Mouse (Mus musculus) MEL (cell line): ENCODE measurements at regions not wholly inside any gene's neighbourhood (a gene's known extent, or its start where the extent isn't known, plus 50 kb on each side); places are given as distances from the start of the nearest gene placed in this dataset.

ENCODE experiments used
- DNase-seq: peaks from one replicate; pipeline ENCODE4 v3.0.0; 2011; ENCODE audit warnings: low read depth, low spot score
- H3K27ac ChIP-seq: 2 replicates; pipeline ENCODE4 v1.5.1; 2012; ENCODE audit warnings: low read depth, mild to moderate bottlenecking, control low read depth, low read length, moderate library complexity; ENCODE audit not compliant: control insufficient read depth
- H3K27me3 ChIP-seq, 2 experiments: fragments of 150-350 bp in 1 of 2; sonication (generic) in 1 of 2; 2 replicates each; pipeline ENCODE4 v1.6.1; 2012; ENCODE audit warnings: low read length in 2 of 2, mild to moderate bottlenecking in 2 of 2, improper control_type of control experiment in 1 of 2, moderate library complexity in 1 of 2; ENCODE audit not compliant: insufficient read depth in 2 of 2, control insufficient read depth in 1 of 2
- H3K36me3 ChIP-seq, 2 experiments: 2 replicates each; pipeline ENCODE4 v1.6.1; 2012 to 2014; ENCODE audit warnings: low read length in 2 of 2, improper control_type of control experiment in 1 of 2, inconsistent platforms in 1 of 2, mild to moderate bottlenecking in 1 of 2; ENCODE audit not compliant: insufficient read depth in 2 of 2, control insufficient read depth in 1 of 2
- H3K4me1 ChIP-seq, 2 experiments: fragments of 150-350 bp in 1 of 2; sonication (generic) in 1 of 2; 2 replicates each; pipeline ENCODE4 v1.6.1; 2012; ENCODE audit warnings: low read length in 2 of 2, improper control_type of control experiment in 1 of 2, mild to moderate bottlenecking in 1 of 2; ENCODE audit not compliant: insufficient read depth in 2 of 2, control insufficient read depth in 1 of 2
- H3K4me3 ChIP-seq, 2 experiments: fragments of 150-350 bp in 1 of 2; sonication (generic) in 1 of 2; 2 replicates each; pipeline ENCODE4 v1.5.1; 2012; ENCODE audit warnings: low read depth in 2 of 2, low read length in 2 of 2, mild to moderate bottlenecking in 2 of 2, moderate library complexity in 2 of 2, control low read depth in 1 of 2, improper control_type of control experiment in 1 of 2; ENCODE audit not compliant: control insufficient read depth in 1 of 2, insufficient read depth in 1 of 2
- H3K79me2 ChIP-seq: 2 replicates; pipeline ENCODE4 v1.6.1; 2012; ENCODE audit warnings: mild to moderate bottlenecking, low read length, moderate library complexity; ENCODE audit not compliant: control insufficient read depth, poor library complexity, insufficient read depth
- H3K9ac ChIP-seq: 2 replicates; pipeline ENCODE4 v1.6.1; 2012; ENCODE audit warnings: low read depth, mild to moderate bottlenecking, control low read depth, low read length, moderate library complexity; ENCODE audit not compliant: control insufficient read depth, poor library complexity, severe bottlenecking
- H3K9me3 ChIP-seq: fragments of 150-350 bp; sonication (generic); replicated peaks from 2 replicates; pipeline ENCODE4 v1.6.1; 2012; ENCODE audit warnings: mild to moderate bottlenecking, low read length, improper control_type of control experiment, moderate library complexity; ENCODE audit not compliant: insufficient read depth
- BHLHE40 ChIP-seq: IDR thresholded peaks from 2 replicates; pipeline ENCODE4 v1.6.1; 2012; ENCODE audit warnings: low read depth, mild to moderate bottlenecking, inconsistent platforms, low read length, improper control_type of control experiment, borderline replicate concordance
- CHD1 ChIP-seq: IDR thresholded peaks from 2 replicates; pipeline ENCODE4 v1.6.1; 2012; ENCODE audit warnings: low read depth, mild to moderate bottlenecking, inconsistent platforms, low read length, improper control_type of control experiment
- ELF1 ChIP-seq: IDR thresholded peaks from 2 replicates; pipeline ENCODE4 v1.6.1; 2014; ENCODE audit warnings: low read depth, mild to moderate bottlenecking, inconsistent platforms, low read length, improper control_type of control experiment, moderate library complexity
- EP300 ChIP-seq, 2 experiments: IDR thresholded peaks; 2 replicates each; pipeline ENCODE4 v1.6.1; 2011; ENCODE audit warnings: improper control_type of control experiment in 2 of 2, low read length in 2 of 2, low read depth in 1 of 2, mild to moderate bottlenecking in 1 of 2
- ETS1 ChIP-seq: IDR thresholded peaks from 2 replicates; pipeline ENCODE4 v1.6.1; 2012; ENCODE audit warnings: low read depth, mild to moderate bottlenecking, inconsistent platforms, low read length, improper control_type of control experiment, moderate library complexity
- HCFC1 ChIP-seq: IDR thresholded peaks from 2 replicates; pipeline ENCODE4 v1.6.1; 2012; ENCODE audit warnings: low read depth, mild to moderate bottlenecking, inconsistent platforms, low read length, improper control_type of control experiment, moderate library complexity
- MAFK ChIP-seq: IDR thresholded peaks from 2 replicates; pipeline ENCODE4 v1.6.1; 2011; ENCODE audit warnings: low read depth, mild to moderate bottlenecking, low read length, improper control_type of control experiment, borderline replicate concordance
- MEF2A ChIP-seq: IDR thresholded peaks from 2 replicates; pipeline ENCODE4 v1.6.1; 2014; ENCODE audit warnings: low read depth, mild to moderate bottlenecking, inconsistent platforms, low read length, improper control_type of control experiment; ENCODE audit not compliant: poor library complexity, insufficient replicate concordance, severe bottlenecking; ENCODE audit errors: extremely low read depth
- NELFE ChIP-seq: IDR thresholded peaks from 2 replicates; pipeline ENCODE4 v1.6.1; 2011; ENCODE audit warnings: low read depth, low read length, improper control_type of control experiment
- NRF1 ChIP-seq: IDR thresholded peaks from 2 replicates; pipeline ENCODE4 v1.6.1; 2014; ENCODE audit warnings: low read depth, mild to moderate bottlenecking, inconsistent platforms, low read length, improper control_type of control experiment, moderate library complexity; ENCODE audit not compliant: poor library complexity, insufficient read depth, severe bottlenecking
- POLR2A ChIP-seq, 2 experiments: IDR thresholded peaks; 2 replicates each; pipeline ENCODE4 v1.6.1; 2011 to 2012; ENCODE audit warnings: low read length in 2 of 2, mild to moderate bottlenecking in 2 of 2, control low read depth in 1 of 2, improper control_type of control experiment in 1 of 2, low read depth in 1 of 2, moderate library complexity in 1 of 2; ENCODE audit not compliant: control insufficient read depth in 1 of 2, insufficient read depth in 1 of 2, poor library complexity in 1 of 2
- POLR2AphosphoS2 ChIP-seq: IDR thresholded peaks from 2 replicates; pipeline ENCODE4 v1.6.1; 2011; ENCODE audit warnings: low read length, improper control_type of control experiment
- POLR2AphosphoS5 ChIP-seq: IDR thresholded peaks from 2 replicates; pipeline ENCODE4 v1.6.1; 2012; ENCODE audit warnings: low read depth, borderline replicate concordance, mild to moderate bottlenecking, inconsistent platforms, low read length, moderate library complexity, mixed read lengths
- SIN3A ChIP-seq: IDR thresholded peaks from 2 replicates; pipeline ENCODE4 v1.6.1; 2012; ENCODE audit warnings: low read length, improper control_type of control experiment, inconsistent platforms
- TCF12 ChIP-seq: IDR thresholded peaks from 2 replicates; pipeline ENCODE4 v1.6.1; 2014; ENCODE audit warnings: low read depth, mild to moderate bottlenecking, inconsistent platforms, low read length, improper control_type of control experiment, moderate library complexity
- USF1 ChIP-seq: IDR thresholded peaks from 2 replicates; pipeline ENCODE4 v1.6.1; 2014; ENCODE audit warnings: low read depth, mild to moderate bottlenecking, inconsistent platforms, low read length, improper control_type of control experiment, moderate library complexity
- USF2 ChIP-seq, 2 experiments: IDR thresholded peaks; 2 replicates each; pipeline ENCODE4 v1.6.1; 2011 to 2012; ENCODE audit warnings: improper control_type of control experiment in 2 of 2, low read length in 2 of 2, borderline replicate concordance in 1 of 2, inconsistent platforms in 1 of 2, low read depth in 1 of 2, mild to moderate bottlenecking in 1 of 2; ENCODE audit not compliant: insufficient read depth in 1 of 2
- ZKSCAN1 ChIP-seq: IDR thresholded peaks from 2 replicates; pipeline ENCODE4 v1.6.1; 2012; ENCODE audit warnings: low read depth, mild to moderate bottlenecking, inconsistent platforms, low read length, improper control_type of control experiment, moderate library complexity
- ZNF384 ChIP-seq: IDR thresholded peaks from 2 replicates; pipeline ENCODE4 v1.6.1; 2012; ENCODE audit warnings: low read depth, mild to moderate bottlenecking, inconsistent platforms, low read length, improper control_type of control experiment

DNA sequence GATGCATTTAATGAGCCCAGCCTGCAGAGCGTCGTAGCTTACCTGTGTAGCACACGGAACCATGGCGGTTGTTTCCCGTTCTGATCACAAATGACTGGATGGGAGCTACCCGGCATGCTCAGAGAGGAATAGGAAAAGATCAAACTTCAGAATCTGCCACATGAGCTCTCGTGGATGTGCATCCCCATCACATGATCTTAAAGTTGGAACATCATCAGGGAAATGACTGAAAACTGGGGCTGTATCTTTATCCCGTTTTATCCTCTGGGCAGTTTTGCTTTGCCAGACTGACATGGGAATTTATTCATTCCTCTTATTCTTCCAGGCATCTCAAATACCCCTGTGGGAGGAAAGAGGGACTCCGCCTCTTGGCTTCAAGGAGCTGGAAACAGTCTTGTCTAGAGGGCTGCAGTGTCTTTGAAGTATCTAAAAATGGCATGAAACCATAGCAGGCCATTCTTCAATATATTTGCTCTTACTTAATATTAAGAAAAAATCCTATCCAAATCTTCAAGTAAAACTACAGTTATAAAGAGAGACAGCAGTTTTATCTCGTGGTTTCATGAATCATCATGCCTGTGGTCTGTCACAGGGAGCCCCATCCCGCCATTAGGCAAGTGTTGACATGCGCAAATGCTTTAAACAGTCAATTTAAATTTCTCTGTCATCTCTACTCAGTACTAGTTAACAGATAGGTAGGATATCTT, 339.4 kb downstream of the Foxo1 start:
- DNase-seq = no peak

DNA sequence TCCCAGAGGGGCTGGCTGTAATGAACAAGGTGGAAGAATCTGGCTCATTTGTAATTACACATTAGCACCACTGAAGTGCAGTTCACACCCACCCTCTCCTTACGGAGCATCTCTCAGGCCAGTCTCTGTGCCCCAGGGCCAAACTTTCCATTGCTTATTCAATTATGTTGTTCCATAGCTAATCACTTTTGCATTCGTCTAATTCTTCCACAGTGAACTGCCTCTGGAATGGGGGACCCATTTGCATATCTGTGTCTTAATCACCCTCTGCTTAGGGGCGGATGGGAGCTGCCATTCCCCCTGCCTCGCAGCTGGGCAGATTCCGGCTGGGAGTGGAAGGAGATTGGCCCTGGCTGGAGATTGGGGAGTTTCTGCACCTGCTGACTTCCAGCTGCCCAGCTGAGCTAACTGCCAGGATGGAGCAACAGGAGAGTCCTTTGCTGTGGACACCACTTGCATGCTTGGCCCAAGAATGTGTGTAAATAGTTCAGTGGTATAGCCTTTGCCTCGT, 337.2 kb downstream of the Foxo1 start:
- Histone ChIP-seq H3K9ac (no peak overlapping the region), H3K4me3 (no peak overlapping the region), H3K9me3 (no peaks in the 10 kb centered on the region), H3K79me2 (no peaks in the 10 kb centered on the region), H3K4me1 (no peaks in the 10 kb centered on the region), H3K27ac (no peak overlapping the region), H3K36me3 (no peaks in the 10 kb centered on the region), H3K27me3 (no peaks in the 10 kb centered on the region)
- TF ChIP-seq MAFK = no peak
- no peak for DNase-seq

More for the DNA sequence above, 339.4 kb downstream of the Foxo1 start:
- H3K36me3 ChIP-seq = no peaks in the 10 kb centered on the region
- no peak overlapping the region for H3K9ac ChIP-seq
- no peak for TF ChIP-seq ZNF384
- no peaks in the 10 kb centered on the region for H3K9me3 ChIP-seq
- no peak overlapping the region for H3K27ac ChIP-seq
- no peaks in the 10 kb centered on the region for H3K4me1 ChIP-seq
- H3K4me3 ChIP-seq = no peak overlapping the region
- no peaks in the 10 kb centered on the region for H3K27me3 ChIP-seq
- H3K79me2 ChIP-seq = no peaks in the 10 kb centered on the region

DNA sequence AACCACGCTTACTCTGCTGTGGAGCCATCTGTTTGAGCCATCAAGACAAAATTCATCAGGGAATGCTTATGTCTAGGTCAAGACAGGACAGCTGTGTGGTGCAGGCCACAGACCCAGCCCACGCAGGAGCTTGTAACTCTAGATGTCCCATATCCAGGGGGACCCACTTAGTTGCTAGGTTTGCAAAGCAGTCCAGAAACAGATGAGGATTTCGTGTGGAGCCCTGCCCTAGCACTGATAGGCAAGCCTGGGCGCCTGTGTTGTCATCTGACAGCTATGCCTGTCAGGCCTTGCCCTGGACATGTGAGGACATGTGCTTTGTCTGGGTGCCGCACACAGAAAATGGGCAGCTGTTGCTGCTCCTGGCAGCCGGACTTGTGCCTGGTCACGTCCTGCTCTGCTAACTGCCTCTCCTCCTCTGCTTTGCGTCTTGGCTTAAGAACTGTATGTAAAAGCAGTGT, 335.1 kb downstream of the Foxo1 start:
- no peaks in the 10 kb centered on the region for H3K36me3 ChIP-seq
- H3K4me3 ChIP-seq = no peak overlapping the region
- H3K9me3 ChIP-seq = no peaks in the 10 kb centered on the region
- DNase-seq = no peak
- no peak overlapping the region for H3K27ac ChIP-seq
- H3K79me2 ChIP-seq = no peaks in the 10 kb centered on the region
- TF ChIP-seq NELFE (no peak), USF2 (IDR thresholded peaks at IDR 0.05; ENCODE audit: borderline replicate concordance in 1 of 2, insufficient read depth in 1 of 2, low read depth in 1 of 2, low read length in 2 of 2) (no peak), POLR2AphosphoS2 (no peak), SIN3A (no peak), BHLHE40 (no peak), HCFC1 (no peak), EP300 (IDR thresholded peaks at IDR 0.05; ENCODE audit: low read depth in 1 of 2, low read length in 2 of 2) (no peak), ZKSCAN1 (no peak), POLR2A (IDR thresholded peaks at IDR 0.05; ENCODE audit: control insufficient read depth in 1 of 2, insufficient read depth in 1 of 2, low read depth in 1 of 2, low read length in 2 of 2, poor library complexity in 1 of 2) (no peak), ETS1 (no peak), MEF2A (no peak), CHD1 (no peak), ELF1 (no peak), NRF1 (no peak), USF1 (no peak), POLR2AphosphoS5 (no peak), TCF12 (no peak)
- no peak overlapping the region for H3K9ac ChIP-seq
- H3K27me3 ChIP-seq = no peaks in the 10 kb centered on the region
- no peaks in the 10 kb centered on the region for H3K4me1 ChIP-seq
